Mouse (Mus musculus): ENCODE data around the gene Cactin.

DNA sequence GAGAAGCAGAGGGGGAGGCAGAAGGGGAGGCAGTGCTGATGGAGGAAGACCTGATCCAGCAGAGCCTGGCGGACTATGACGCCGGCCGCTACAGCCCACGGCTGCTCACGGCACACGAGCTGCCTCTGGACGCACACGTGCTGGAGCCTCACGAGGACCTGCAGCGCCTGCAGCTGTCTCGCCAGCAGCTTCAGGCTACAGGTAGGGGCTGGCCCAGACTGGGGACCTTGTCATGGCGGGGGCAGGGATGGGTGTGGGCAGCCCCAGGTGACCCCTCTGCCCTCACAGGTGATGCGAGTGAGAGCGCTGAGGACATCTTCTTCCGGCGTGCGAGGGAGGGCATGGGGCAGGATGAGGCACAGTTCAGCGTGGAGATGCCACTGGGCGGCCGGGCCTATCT lies 4.3 kb downstream of the Cactin start:
- no peak for TF ChIP-seq CTCF (IDR thresholded peaks at IDR 0.05; ENCODE audit: low read depth)
- no peak for TF ChIP-seq EP300 (IDR thresholded peaks at IDR 0.05; ENCODE audit: low read depth)
